Mouse (Mus musculus) spleen, adult 2 months (tissue): ENCODE data around the gene Nphp1.

Experiments used
- CTCF ChIP-seq: fragments of 200-500 bp; IDR thresholded peaks from 2 replicates; pipeline ENCODE4 v1.5.1; 2011; ENCODE audit warnings: mild to moderate bottlenecking, inconsistent platforms; ENCODE audit not compliant: insufficient read depth, insufficient read length, insufficient replicate concordance; ENCODE audit errors: extremely low read depth
- POLR2A ChIP-seq: fragments of 200-500 bp; IDR thresholded peaks from 2 replicates; pipeline ENCODE4 v1.6.1; 2011; ENCODE audit warnings: low read depth, low read length, inconsistent platforms

- TF ChIP-seq POLR2A, result no peak
- no peak for TF ChIP-seq CTCF
Observed at GRCm38 (mm10) chr2:127714726-127715125, 74.0 kb downstream of the Nphp1 start.
